Mouse (Mus musculus) ES-E14 (cell line): ENCODE measurements around the gene Rad9a. TPM values are rescaled to one million over a fixed set of nuclear protein-coding genes. Genes with fewer than 3 reads are reported as not detected.

ENCODE experiments used
- DNase-seq: peaks from one replicate; pipeline ENCODE4 v3.0.0-alpha.2; 2013; ENCODE audit warnings: low read depth, low spot score
- H3K27ac ChIP-seq: 2 replicates; pipeline ENCODE4 v1.5.1; 2012; ENCODE audit warnings: low read depth, mild to moderate bottlenecking, low read length, moderate library complexity, mixed read lengths; ENCODE audit not compliant: poor library complexity, insufficient read depth, severe bottlenecking
- H3K36me3 ChIP-seq: 2 replicates; pipeline ENCODE4 v1.6.1; 2012; ENCODE audit warnings: mild to moderate bottlenecking, low read length, moderate library complexity, mixed read lengths; ENCODE audit not compliant: control insufficient read depth, poor library complexity, insufficient read depth, severe bottlenecking
- H3K4me1 ChIP-seq, 2 experiments: fragments of 150-350 bp in 1 of 2; sonication (generic) in 1 of 2; 2 replicates each; pipeline ENCODE4 v1.6.1; 2012; ENCODE audit warnings: low read length in 2 of 2, mild to moderate bottlenecking in 1 of 2, mixed read lengths in 1 of 2; ENCODE audit not compliant: control insufficient read depth in 2 of 2, insufficient read depth in 2 of 2, poor library complexity in 1 of 2
- H3K4me3 ChIP-seq, 2 experiments: fragments of 150-350 bp in 1 of 2; sonication (generic) in 1 of 2; 2 replicates each; pipeline ENCODE4 v1.5.1; 2012; ENCODE audit warnings: low read length in 2 of 2, low read depth in 1 of 2, mild to moderate bottlenecking in 1 of 2, mixed read lengths in 1 of 2; ENCODE audit not compliant: insufficient read depth in 1 of 2, poor library complexity in 1 of 2, severe bottlenecking in 1 of 2
- H3K9ac ChIP-seq: 2 replicates; pipeline ENCODE4 v1.6.1; 2012; ENCODE audit warnings: low read depth, mild to moderate bottlenecking, low read length, mixed read lengths; ENCODE audit not compliant: poor library complexity, insufficient read depth, severe bottlenecking
- H3K9me3 ChIP-seq: fragments of 150-350 bp; sonication (generic); 2 replicates; pipeline ENCODE4 v1.6.1; 2012; ENCODE audit warnings: low read depth, mild to moderate bottlenecking, low read length; ENCODE audit not compliant: control insufficient read depth, insufficient read depth
- CHD2 ChIP-seq: IDR thresholded peaks from 2 replicates; pipeline ENCODE4 v1.6.1; 2014; ENCODE audit warnings: mild to moderate bottlenecking, low read depth, low read length, inconsistent platforms
- HCFC1 ChIP-seq: IDR thresholded peaks from 2 replicates; pipeline ENCODE4 v1.6.1; 2012; ENCODE audit warnings: low read length, inconsistent platforms, borderline replicate concordance; ENCODE audit not compliant: insufficient read depth
- MAFK ChIP-seq: IDR thresholded peaks from 2 replicates; pipeline ENCODE4 v1.6.1; 2014; ENCODE audit warnings: mild to moderate bottlenecking, low read depth, low read length, inconsistent platforms; ENCODE audit not compliant: insufficient read depth
- ZC3H11A ChIP-seq: IDR thresholded peaks from 2 replicates; pipeline ENCODE4 v1.6.1; 2012; ENCODE audit warnings: low read depth, mild to moderate bottlenecking, inconsistent platforms, low read length, borderline replicate concordance
- ZNF384 ChIP-seq: IDR thresholded peaks from 2 replicates; pipeline ENCODE4 v1.6.1; 2012; ENCODE audit warnings: low read depth, low read length, inconsistent platforms
- in situ Hi-C, 2 experiments: fragments of 600-800 bp; cut with MboI; formaldehyde crosslinking; loops; one replicate each; pipeline ENCODE4 v1.15.1; 2025; ENCODE audit warnings: low sequenced_read_pairs in 2 of 2, inconsistent platforms in 1 of 2; ENCODE audit not compliant: unreplicated experiment in 2 of 2
- total RNA-seq: library from RNA; depleted of rRNA; stranded (reverse); fragments of 300-350 nt; gene quantifications from 2 replicates; pipeline ENCODE4 v1.2.3, GENCODE M21; 2012

Rad9a gene
- total RNA-seq, 1 experiment = 33.1 TPM

DNA sequence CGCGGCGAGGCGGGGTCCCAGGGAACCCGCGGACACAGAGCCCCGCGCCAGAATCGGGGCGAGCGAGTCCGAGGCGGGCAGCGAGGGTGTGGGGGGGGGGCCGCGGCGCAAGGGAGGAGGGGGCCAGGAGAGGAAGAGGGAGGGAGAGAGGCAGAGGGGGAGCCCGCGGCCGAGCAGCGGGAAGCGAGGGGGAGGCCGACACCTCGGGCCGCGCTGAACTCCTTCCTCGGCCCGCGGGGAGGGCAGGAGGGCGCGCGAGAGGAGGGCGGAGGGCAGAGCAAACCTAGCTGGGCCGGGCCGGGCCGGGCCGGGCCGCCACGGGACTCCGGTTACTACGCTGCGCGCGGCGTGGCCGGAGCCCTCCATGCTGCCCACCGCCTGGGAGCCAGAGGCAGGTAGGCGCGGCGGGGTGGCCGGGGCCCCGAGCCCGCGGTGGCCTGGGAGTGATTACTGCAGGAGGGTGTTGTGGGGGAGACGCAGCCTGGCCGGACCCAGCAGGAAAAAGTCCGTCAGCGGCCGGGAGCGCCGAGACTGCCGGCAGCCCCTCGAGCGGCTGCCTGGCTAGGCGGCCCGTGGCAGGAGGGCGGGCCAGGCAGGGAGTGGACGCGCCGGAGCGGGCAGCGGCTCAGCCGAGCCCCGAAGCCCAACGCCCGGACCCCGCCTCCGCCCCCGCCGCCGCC is 13.4 kb upstream of the Rad9a start:
- Histone ChIP-seq H3K4me3 (peak overlapping the region; percentile 67 to 84), H3K27ac (no peak overlapping the region), H3K4me1 (peaks cover 2 to 14% of the 10 kb centered on the region in 2 experiments; a peak in 3 of 4 replicates), H3K9ac (peak overlapping the region; percentile 74), H3K36me3 (no peaks in the 10 kb centered on the region), H3K9me3 (no peaks in the 10 kb centered on the region)
- TF ChIP-seq ZNF384 (no peak), HCFC1 (no peak), MAFK (no peak), CHD2 (no peak), ZC3H11A (no peak)
- no peak for DNase-seq
- in situ Hi-C loops = no loop called here

DNA sequence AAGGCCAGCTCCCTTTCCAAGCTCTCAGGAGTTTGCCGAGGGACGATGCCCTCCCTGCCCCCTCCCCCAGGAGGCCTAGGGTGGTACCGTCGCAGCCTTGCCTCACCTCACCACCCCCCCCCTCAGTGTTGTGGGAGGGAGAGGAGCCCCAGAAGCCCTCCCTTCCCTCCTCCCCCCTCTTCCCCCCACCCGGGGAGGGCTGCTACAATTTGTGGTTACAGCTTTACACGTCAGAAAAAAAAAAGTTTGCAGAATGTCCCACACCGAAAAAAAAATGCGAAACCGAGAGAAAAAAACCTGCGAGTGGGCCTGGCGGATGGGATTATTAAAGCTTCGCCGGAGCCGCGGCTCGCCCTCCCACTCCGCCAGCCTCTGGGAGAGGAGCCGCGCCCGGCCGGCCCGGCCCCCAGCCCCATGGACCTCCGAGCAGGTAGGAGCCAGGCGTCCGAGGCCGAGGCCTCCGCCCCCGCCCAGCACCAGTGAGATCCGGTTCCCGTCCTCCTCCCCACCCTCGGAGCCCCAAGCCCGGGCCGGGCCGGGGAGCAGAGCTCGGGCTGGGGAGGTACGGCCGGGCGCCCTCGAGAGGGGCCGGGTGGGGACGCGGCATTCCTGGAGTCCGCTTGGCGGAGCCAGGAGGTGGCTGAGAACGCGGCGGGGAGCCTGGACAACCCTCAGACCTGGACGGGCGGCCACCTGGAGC is 12.8 kb upstream of the Rad9a start, which contains the start of the genes Clcf1 and AC109138.7:
Clcf1 (plus strand) TSS at position 168 of the 700 bp plus-strand sequence.
AC109138.7 (plus strand) TSS at position 287 of the 700 bp plus-strand sequence.
- in situ Hi-C loops = no loop called here
- Histone ChIP-seq H3K4me3 (peak within 1 kb of the TSS; percentile 67 to 84), H3K9me3 (no peaks in the 10 kb centered on the region), H3K36me3 (no peaks in the 10 kb centered on the region), H3K9ac (peak within 1 kb of the TSS; percentile 74), H3K27ac (no peak within 1 kb of the TSS), H3K4me1 (peaks cover 2 to 14% of the 10 kb centered on the region in 2 experiments; a peak in 3 of 4 replicates)
- no peak for TF ChIP-seq HCFC1
- TF ChIP-seq ZNF384 = no peak
- no peak for TF ChIP-seq CHD2
- no peak for TF ChIP-seq MAFK
- no peak for TF ChIP-seq ZC3H11A
- no peak for DNase-seq

DNA sequence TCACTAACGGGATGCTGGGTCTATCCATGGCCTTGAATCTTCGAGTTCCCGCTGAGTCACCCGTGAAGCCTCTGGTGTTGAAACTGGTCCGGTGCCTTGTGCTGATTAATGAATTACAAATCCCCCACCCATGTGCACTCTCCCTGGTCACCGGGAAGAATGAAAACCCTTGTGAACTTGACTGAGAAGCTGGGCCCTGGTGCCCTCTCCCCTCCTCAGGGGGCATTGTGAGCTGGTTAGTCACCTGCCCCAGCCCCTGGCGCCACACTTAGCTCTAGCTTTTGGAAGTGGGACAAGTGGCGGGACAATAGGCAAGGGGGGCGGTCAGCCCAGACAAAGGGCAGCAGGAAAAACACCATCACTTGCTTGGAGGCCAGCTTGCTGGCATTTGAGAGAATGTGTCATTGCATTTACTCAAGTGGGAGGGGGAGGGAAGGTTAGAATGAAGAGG is 12.1 kb upstream of the Rad9a start:
- H3K4me1 ChIP-seq = peaks cover 4 to 19% of the 10 kb centered on the region in 2 experiments; a peak in 3 of 4 replicates
- H3K4me3 ChIP-seq = peak overlapping the region; percentile 67 to 84; a peak in 2 of 4 replicates
- no peak overlapping the region for H3K9ac ChIP-seq
- no peak overlapping the region for H3K27ac ChIP-seq
- H3K9me3 ChIP-seq = no peaks in the 10 kb centered on the region
- TF ChIP-seq HCFC1 = no peak
- no peak for TF ChIP-seq ZC3H11A
- no peak for TF ChIP-seq ZNF384
- no peak for TF ChIP-seq CHD2
- TF ChIP-seq MAFK = 0 out of 2 replicates have a peak, but pooled peaks have one; percentile 23
- H3K36me3 ChIP-seq = no peaks in the 10 kb centered on the region
- in situ Hi-C loops = no loop called here
- DNase-seq = no peak

DNA sequence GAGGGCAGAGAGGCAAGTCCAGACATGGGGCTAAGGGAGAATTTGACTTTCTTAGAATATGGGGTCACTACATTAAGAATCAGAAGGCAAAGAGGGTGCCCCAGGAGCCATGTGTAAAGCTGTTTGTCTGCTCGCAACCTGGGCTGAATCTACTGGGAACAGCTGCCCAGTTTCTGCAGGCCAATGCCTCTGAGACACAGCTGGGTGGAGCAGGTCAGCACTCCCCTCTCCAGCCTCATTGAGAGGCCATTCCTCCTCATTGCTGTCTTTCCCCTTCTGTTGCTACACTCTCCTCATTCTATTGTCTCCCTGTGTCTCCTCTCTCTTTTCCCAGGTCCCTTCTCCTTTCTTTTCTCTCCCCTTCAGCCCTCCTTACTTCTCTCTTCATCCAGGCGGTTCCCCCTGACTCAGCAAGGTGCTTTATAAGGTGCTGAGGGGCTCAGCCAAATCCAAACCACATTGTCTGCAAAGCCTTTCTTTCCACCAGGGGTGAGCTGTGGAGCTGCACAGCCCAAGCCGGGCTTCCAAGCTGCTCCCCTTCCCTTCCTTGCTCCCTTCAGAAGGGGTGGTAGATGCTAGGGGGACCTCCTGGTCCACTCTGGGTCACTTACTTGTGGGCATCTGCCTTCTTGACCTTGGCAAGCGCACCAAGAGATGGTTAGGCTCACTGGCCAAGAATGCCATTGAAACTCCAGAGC is 10.6 kb upstream of the Rad9a start:
- Histone ChIP-seq H3K4me1 (peaks cover 4 to 26% of the 10 kb centered on the region in 2 experiments; a peak in 2 of 4 replicates), H3K27ac (no peak overlapping the region), H3K36me3 (no peaks in the 10 kb centered on the region), H3K4me3 (no peak overlapping the region), H3K9me3 (no peaks in the 10 kb centered on the region), H3K9ac (no peak overlapping the region)
- DNase-seq = no peak
- in situ Hi-C loops = no loop called here
- no peak for TF ChIP-seq ZNF384
